Mouse (Mus musculus): ENCODE data around the gene Svbp.

GRCm38 (mm10) chr4:119247462-119248235 is 52.5 kb downstream of the Svbp start:
- TF ChIP-seq CTCF (conservative IDR thresholded peaks at IDR 0.05 in 1 of 2, IDR thresholded peaks at IDR 0.05 in 1 of 2; ENCODE audit: low read depth in 2 of 2, low read length in 2 of 2) = peak in 1 of 2 experiments; percentile 89; a peak in 3 of 4 replicates
- no peak for TF ChIP-seq CHD2 (IDR thresholded peaks at IDR 0.05; ENCODE audit: low read length)
- TF ChIP-seq USF1 (IDR thresholded peaks at IDR 0.05; ENCODE audit: low read depth, low read length) = no peak
- no peak for TF ChIP-seq NRF1 (IDR thresholded peaks at IDR 0.05; ENCODE audit: low read depth, low read length)
- TF ChIP-seq TBP (conservative IDR thresholded peaks at IDR 0.05; ENCODE audit: low read depth, low read length) = no peak
- TF ChIP-seq SIN3A (IDR thresholded peaks at IDR 0.05; ENCODE audit: low read length) = no peak
- no peak for TF ChIP-seq POLR2A (IDR thresholded peaks at IDR 0.05; ENCODE audit: low read depth, low read length)
- no peak for TF ChIP-seq MAFK (IDR thresholded peaks at IDR 0.05; ENCODE audit: insufficient replicate concordance, low read length)

Data from CH12.LX (cell line).